Mouse (Mus musculus): ENCODE results near the gene Akap6.

Gene Akap6

DNA sequence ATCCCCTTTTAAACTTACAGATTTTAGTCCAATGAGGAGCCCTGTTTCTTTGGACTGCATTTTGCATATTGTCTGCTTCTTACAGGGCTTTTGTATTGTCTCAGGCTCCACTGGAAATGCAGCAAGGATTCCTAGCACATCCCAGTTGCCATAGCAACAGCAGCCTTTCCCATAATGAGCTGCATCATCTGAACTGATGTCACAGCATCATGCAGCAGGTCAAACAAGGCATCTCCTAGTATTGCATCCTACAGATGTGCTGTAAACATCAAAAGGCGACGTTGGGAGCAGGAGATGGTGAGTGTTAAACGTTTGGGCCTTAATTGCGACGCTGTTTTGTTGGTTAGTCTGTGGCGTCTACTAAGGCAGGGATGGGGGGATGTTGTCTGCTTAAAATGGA, at the start of gene Akap6:
Akap6 (plus strand) TSS at position 238 of the 400 bp plus-strand sequence.
- DNase-seq (ENCODE audit: low spot score) = no peak

DNA sequence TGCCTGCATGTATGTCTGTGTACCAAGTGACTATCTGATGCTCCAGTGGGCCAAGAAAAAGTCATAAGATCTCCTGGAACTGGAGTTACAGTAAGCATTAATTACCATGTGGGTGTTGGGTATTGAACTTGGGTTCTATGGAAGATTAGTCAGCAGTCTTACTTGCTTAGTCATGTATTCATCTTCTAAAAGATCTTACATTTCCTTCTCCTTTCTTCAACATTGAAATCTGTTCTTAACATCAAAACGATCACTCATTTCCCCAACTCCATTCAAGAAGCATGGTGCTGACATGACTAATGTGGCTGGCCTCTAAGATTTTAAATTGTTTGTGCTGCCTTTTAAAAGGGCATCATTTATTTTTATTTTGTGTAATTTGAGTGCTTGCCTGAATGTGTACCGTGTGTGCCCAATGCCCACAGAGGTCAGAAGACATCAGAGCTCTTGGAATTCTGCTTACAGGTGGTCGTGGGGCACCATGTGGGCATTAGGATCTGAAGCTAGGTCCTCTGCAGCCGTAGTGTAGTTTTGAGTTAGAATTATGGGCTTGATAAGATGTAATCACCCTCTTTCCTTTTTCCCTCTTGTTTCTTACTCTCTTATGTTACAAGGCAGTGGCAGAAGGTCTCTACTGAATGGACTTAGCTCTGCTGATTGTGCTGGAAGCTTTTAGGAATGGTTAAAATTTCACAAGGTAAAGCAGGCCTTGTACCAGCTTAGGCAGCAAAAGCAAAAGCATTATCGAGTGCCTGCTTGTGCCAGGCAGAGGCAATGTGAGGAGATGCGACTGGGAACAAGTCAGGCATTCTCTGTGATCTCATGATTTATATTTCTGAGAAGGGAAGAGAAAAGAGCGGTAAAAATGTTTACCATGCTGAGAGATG, 36.0 kb upstream of the Akap6 start:
- no peak for DNase-seq (ENCODE audit: low spot score)

DNA sequence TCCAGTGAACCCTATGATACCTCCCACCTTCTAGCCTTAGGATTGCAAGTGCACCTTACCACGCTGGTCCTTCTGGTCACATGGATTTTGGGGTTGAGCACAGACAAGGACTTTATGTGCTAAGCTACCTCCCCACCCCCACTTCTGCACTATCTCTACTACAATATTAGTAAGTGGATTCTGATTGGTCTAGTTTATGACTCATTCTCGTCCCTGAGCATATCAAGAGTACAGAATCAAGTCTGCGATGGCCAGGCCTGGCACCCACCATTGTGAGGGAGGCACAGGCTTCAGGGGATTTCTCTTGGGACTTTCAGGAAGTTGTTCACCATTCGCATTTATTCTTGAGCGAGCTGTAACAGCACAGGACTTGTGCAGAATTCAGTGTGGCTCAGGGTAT, 34.2 kb upstream of the Akap6 start:
- DNase-seq (ENCODE audit: low spot score) = no peak

GRCm38 (mm10) chr12:52671436-52671835, 27.7 kb upstream of the Akap6 start:
- no peak for DNase-seq (ENCODE audit: low spot score)

DNA sequence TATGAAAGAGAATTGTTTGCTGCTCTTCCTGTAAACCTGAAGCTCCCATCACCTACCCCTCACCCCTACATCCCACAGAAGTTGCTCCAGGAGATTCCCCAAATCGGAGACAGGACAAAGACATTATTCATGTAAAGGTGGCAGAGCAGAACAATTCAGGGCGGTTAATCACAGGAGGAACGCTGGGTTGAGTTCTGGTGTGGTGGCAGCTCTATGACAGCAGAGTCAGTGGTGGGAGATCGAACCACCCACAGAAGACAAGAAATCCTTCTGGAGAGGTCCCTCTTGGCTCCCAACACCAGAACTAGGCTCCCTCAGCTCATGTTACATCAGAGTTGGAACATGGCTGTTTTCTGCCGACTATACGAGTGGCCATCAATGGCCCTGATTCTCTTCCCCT, 27.2 kb upstream of the Akap6 start:
- no peak for DNase-seq (ENCODE audit: low spot score)

- DNase-seq (ENCODE audit: low spot score) = no peak
Measured at GRCm38 (mm10) chr12:52673361-52673960, 25.7 kb upstream of the Akap6 start.

DNA sequence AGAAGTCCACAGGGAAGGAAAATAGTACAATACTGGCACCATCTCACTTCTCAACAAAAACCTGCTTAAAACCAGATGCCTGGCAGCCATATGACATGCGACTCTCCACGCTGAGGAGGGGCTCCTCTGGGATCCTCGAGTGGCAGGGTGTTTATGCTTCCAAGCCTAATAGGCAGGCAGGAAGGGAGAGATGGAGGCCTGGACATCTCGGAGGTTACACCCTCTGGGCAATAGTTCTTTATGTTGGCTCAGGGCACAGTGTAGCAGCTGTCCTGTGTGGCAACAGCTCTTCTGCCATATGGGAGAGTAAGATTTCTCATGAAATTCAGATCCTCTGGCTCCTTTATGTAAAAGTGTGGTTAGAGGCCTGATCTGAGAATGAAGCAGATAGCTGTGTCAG, 24.2 kb upstream of the Akap6 start:
- no peak for DNase-seq (ENCODE audit: low spot score)

GRCm38 (mm10) chr12:52687355-52687754, 11.8 kb upstream of the Akap6 start:
- no peak for DNase-seq (ENCODE audit: low spot score)

- no peak for DNase-seq (ENCODE audit: low spot score)
Measured at GRCm38 (mm10) chr12:52688712-52689111, 10.5 kb upstream of the Akap6 start.

DNA sequence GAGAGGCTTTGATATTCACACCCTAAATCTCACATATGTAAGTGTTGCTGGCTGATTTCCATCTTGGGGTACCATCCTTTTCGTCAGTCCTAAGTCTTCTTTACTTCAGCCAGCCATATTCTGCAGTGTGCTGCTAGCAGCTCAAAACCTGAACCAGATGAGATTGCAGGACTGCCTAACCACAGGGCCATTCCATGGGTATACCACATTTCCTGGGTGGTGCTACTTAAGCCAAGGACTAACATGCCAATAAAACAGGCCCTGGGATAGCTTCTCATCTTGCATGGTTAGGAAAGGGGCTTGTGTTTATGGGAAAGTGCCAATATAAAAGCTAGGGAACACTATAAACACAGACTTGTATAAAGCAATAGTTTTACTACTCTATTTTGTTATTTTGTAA, 7.6 kb upstream of the Akap6 start:
- no peak for DNase-seq (ENCODE audit: low spot score)

DNA sequence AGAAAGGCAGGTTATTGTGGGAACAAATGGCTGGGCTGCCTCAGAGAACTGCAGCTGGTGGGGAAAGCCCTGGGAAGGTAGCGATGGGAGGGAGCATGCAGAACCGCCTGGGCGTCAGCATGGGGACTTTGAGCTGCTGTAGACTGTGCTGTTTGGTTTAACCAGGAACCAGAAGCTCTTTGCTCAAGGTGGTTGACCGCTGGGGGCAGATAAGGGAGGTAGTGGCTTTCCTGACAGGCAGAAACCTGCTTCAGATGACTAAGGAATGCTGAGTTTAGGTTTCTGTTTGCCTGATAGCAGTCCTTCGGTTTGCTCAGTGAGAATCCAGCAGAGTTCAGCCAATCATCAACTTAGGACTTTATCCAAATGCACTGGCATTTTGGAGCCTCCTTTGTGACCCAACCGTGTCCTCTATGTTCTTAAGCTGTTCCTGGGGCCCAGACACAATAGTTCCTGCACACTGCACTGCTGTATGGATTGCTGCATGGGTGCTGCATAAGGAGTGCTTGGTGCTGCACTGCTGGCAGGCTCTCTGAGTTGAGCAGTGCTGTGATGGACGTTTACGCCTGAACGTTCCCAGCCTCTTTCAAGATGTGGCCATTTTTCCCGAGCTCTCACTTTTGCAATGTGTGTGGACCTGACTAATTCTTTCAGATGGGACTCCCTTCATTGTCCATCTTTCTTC, 6.8 kb upstream of the Akap6 start:
- no peak for DNase-seq (ENCODE audit: low spot score)

- no peak for DNase-seq (ENCODE audit: low spot score)
Measured at GRCm38 (mm10) chr12:52697407-52698109, 1.6 kb upstream of the Akap6 start.

DNA sequence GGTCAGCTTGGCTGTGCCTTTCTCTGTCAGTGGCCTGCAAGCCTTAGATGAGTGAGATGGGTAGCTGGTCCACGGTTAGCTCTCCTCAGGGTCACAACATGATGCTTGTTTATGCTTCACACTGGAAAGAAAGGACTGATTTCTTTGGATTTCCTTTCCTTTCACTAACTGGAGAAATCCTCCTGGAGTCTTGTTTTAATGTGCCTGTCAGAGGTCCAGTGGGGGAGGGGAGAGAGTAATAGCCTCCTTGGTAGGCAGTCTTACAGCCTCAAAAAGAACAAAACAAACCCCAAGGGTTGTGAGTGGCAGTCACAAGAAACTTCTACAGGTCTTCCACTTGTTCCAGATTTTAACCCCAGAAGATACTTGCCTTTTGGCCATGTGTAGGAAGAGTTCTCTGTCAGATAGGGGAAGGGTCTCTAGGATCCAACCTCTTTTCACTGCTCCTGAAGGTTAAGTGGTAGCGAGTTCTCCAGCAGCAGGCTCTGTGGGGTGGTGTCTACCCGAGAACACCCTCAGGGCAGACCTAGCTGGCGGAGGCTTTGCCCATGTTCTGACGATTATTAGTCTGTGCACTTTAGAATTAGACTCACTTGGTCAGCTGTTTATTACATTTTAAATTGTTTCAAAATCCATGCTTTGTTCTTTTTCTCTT, 780 bp upstream of the Akap6 start:
- DNase-seq (ENCODE audit: low spot score) = no peak

- DNase-seq (ENCODE audit: low spot score) = no peak
Measured at GRCm38 (mm10) chr12:52699961-52700696, 946 bp downstream of the Akap6 start.

GRCm38 (mm10) chr12:52700697-52701191, 1.6 kb downstream of the Akap6 start:
- no peak for DNase-seq (ENCODE audit: low spot score)

- DNase-seq (ENCODE audit: low spot score) = no peak
Measured at GRCm38 (mm10) chr12:52701201-52701641, 2.0 kb downstream of the Akap6 start.

DNA sequence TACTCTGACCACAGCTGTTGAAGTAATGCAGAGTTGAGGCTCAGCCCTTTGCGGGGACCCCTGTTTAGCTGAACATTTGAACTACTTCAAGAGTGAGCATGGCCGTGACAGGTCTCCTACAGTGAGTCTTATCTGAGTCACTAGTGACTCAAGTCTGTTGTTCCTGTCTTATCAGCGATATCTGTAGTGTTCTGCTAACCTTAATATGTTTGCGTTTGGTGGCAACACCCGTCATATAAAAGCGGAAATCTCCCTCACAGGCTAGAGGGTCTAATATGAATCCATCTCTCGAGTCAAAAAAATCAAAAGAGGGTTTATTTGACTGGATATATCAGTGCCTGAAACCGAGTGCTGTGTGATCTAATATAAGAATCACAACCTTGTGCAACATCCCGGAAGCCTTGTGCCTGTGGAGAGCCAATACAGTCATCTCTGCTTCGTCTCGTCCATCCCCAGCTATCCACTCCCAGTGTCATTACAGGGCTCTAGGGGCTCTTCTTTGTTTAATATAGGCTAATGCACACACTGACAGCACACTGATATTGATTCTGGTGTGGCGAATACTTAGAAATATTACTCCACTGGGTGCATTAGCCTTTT, 3.3 kb downstream of the Akap6 start:
- no peak for DNase-seq (ENCODE audit: low spot score)

- no peak for DNase-seq (ENCODE audit: low spot score)
Measured at GRCm38 (mm10) chr12:52704081-52704480, 4.9 kb downstream of the Akap6 start.

GRCm38 (mm10) chr12:52704810-52705209, 5.6 kb downstream of the Akap6 start:
- DNase-seq (ENCODE audit: low spot score) = no peak

- DNase-seq (ENCODE audit: low spot score) = no peak
Measured at GRCm38 (mm10) chr12:52711382-52711781, 12.2 kb downstream of the Akap6 start.
